Mouse (Mus musculus) C2C12 (cell line): ENCODE results near the gene Gclm. TPM values are rescaled to one million over a fixed set of nuclear protein-coding genes. Genes with fewer than 3 reads are reported as not detected.
A peak's percentile ranks its signal among the peaks of the same experiment; 100 is the strongest.
"Not testable (repeated sequence)": the region's sequence is repeated elsewhere in the genome, so short reads cannot be mapped to it uniquely, and the experiment has no call there.

Experiments
- H3K27me3 ChIP-seq: one replicate; pipeline ENCODE4 v1.6.1; 2011; ENCODE audit not compliant: control insufficient read depth, insufficient read depth, insufficient read length
- H3K36me3 ChIP-seq: one replicate; pipeline ENCODE4 v1.6.1; 2011; ENCODE audit not compliant: control insufficient read depth, insufficient read depth
- H3K4me3 ChIP-seq: one replicate; pipeline ENCODE4 v1.5.1; 2011; ENCODE audit warnings: mild to moderate bottlenecking, control low read depth; ENCODE audit not compliant: poor library complexity, insufficient read depth, severe bottlenecking
- H3K79me2 ChIP-seq: one replicate; pipeline ENCODE4 v1.6.1; 2011; ENCODE audit not compliant: control insufficient read depth, insufficient read depth
- H3K79me3 ChIP-seq: one replicate; pipeline ENCODE4 v1.6.1; 2011; ENCODE audit warnings: low read depth, control low read depth
- H3ac ChIP-seq: one replicate; pipeline ENCODE3; 2011; ENCODE audit warnings: low read depth; ENCODE audit not compliant: control insufficient read depth, insufficient read length
- CEBPB ChIP-seq: IDR thresholded peaks from one replicate; pipeline ENCODE4 v1.6.1; 2011; ENCODE audit warnings: low read depth, mild to moderate bottlenecking, control low read depth, moderate library complexity
- CTCF ChIP-seq: IDR thresholded peaks from one replicate; pipeline ENCODE4 v1.5.1; 2011; ENCODE audit not compliant: control insufficient read depth, insufficient read depth, insufficient read length
- FOSL1 ChIP-seq: IDR thresholded peaks from one replicate; pipeline ENCODE4 v1.8.0; 2011; ENCODE audit warnings: mild to moderate bottlenecking, low read length; ENCODE audit not compliant: poor library complexity, insufficient read depth, severe bottlenecking
- MAX ChIP-seq: IDR thresholded peaks from one replicate; pipeline ENCODE4 v1.6.1; 2011; ENCODE audit warnings: mild to moderate bottlenecking, control low read depth
- MYOD1 ChIP-seq: IDR thresholded peaks from one replicate; pipeline ENCODE4 v1.6.1; 2011; ENCODE audit warnings: low read depth; ENCODE audit not compliant: control insufficient read depth, insufficient read length
- MYOG ChIP-seq: IDR thresholded peaks from one replicate; pipeline ENCODE4 v1.6.1; 2011; ENCODE audit not compliant: control insufficient read depth, insufficient read length; ENCODE audit errors: extremely low read depth
- USF1 ChIP-seq: IDR thresholded peaks from one replicate; pipeline ENCODE4 v1.6.1; 2011; ENCODE audit warnings: low read depth, mild to moderate bottlenecking, control low read depth, moderate library complexity
- polyA plus RNA-seq: library from polyadenylated mRNA; unstranded; fragments of >200 nt; fragmentation: generic; extraction: Trizol; gene quantifications from one replicate; pipeline ENCODE4 v1.2.1, GENCODE M21; 2012; ENCODE audit warnings: missing spikeins

The Gclm gene
- polyA plus RNA-seq, 1 experiment = 84.0 TPM

- no peak for TF ChIP-seq MYOG
- no peak for TF ChIP-seq MAX
- TF ChIP-seq FOSL1 = no peak
- no peak for TF ChIP-seq CTCF
- no peak for TF ChIP-seq USF1
- no peak for TF ChIP-seq CEBPB
- H3K27me3 ChIP-seq = no peaks in the 10 kb centered on the region
- H3K79me2 ChIP-seq = no peaks in the 10 kb centered on the region
- no peak overlapping the region for H3K4me3 ChIP-seq
- H3ac ChIP-seq = no peak overlapping the region
- no peaks in the 10 kb centered on the region for H3K79me3 ChIP-seq
- peaks cover 38% of the 10 kb centered on the region for H3K36me3 ChIP-seq
Observed at GRCm38 (mm10) chr3:122287195-122287594, 41.8 kb downstream of the Gclm start.

- H3K79me2 ChIP-seq = no peaks in the 10 kb centered on the region
- TF ChIP-seq MYOD1 (no peak), FOSL1 (no peak), CTCF (no peak), MAX (no peak), CEBPB (no peak), USF1 (no peak), MYOG (no peak)
- no peaks in the 10 kb centered on the region for H3K79me3 ChIP-seq
Observed at GRCm38 (mm10) chr3:122288613-122289195, 43.3 kb downstream of the Gclm start.

GRCm38 (mm10) chr3:122289344-122289743 is 44.0 kb downstream of the Gclm start:
- not testable (repeated sequence) for H3K27me3 ChIP-seq, H3ac ChIP-seq, H3K4me3 ChIP-seq, H3K79me2 ChIP-seq, H3K79me3 ChIP-seq
- peaks cover 17% of the 10 kb centered on the region for H3K36me3 ChIP-seq

More at GRCm38 (mm10) chr3:122288613-122289195, 43.3 kb downstream of the Gclm start:
- Histone ChIP-seq H3K36me3 (peaks cover 23% of the 10 kb centered on the region), H3K4me3 (no peak overlapping the region), H3K27me3 (no peaks in the 10 kb centered on the region), H3ac (no peak overlapping the region)

- Histone ChIP-seq H3K36me3 (peaks cover 3% of the 10 kb centered on the region), H3K27me3 (no peaks in the 10 kb centered on the region), H3K79me2 (no peaks in the 10 kb centered on the region), H3K4me3 (no peak overlapping the region), H3K79me3 (no peaks in the 10 kb centered on the region), H3ac (no peak overlapping the region)
- TF ChIP-seq FOSL1 (no peak), MAX (no peak), MYOG (no peak), CEBPB (no peak), MYOD1 (no peak), USF1 (no peak)
Observed at GRCm38 (mm10) chr3:122290696-122291095, 45.3 kb downstream of the Gclm start.

GRCm38 (mm10) chr3:122291828-122292227 is 46.5 kb downstream of the Gclm start:
- Histone ChIP-seq H3K4me3 (no peak overlapping the region), H3K79me3 (no peaks in the 10 kb centered on the region), H3K79me2 (no peaks in the 10 kb centered on the region), H3ac (no peak overlapping the region), H3K27me3 (no peaks in the 10 kb centered on the region), H3K36me3 (no peaks in the 10 kb centered on the region)
- TF ChIP-seq CTCF (no peak), MAX (no peak), FOSL1 (no peak), MYOD1 (no peak), MYOG (no peak)

- Histone ChIP-seq H3K79me2 (no peaks in the 10 kb centered on the region), H3K79me3 (no peaks in the 10 kb centered on the region), H3ac (peak overlapping the region; percentile 90), H3K4me3 (peak overlapping the region; percentile 70), H3K27me3 (no peaks in the 10 kb centered on the region), H3K36me3 (no peaks in the 10 kb centered on the region)
- TF ChIP-seq CEBPB (peak; percentile 31), MYOD1 (peak; percentile 19), CTCF (no peak)
Observed at GRCm38 (mm10) chr3:122292300-122293222, 47.2 kb downstream of the Gclm start.
